Mouse (Mus musculus) lung, postnatal 14 days (tissue): ENCODE data around the gene Cdh13.

Source experiments
- DNase-seq: peaks from one replicate; pipeline ENCODE4 v3.0.0; 2021

Cdh13 gene

DNA sequence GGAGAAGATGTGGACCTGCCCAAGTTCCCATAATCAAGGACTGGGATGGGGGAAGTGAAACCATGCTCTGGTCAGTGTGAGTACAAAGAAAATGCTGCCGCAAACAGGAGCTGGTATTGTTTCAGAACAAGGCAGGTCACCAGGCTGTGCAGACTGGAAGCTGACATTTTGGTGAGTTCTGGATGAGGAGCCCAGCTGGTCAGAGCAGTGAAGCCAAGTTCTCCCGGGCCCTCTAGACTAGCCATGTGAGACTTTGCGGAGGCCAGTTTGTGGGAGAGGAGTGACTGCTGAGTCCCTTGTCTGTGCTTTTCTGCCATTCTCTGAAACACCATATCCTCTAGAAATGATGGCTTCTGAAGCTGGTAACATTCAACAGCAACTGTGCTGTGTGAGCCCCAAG lies 829.3 kb downstream of the Cdh13 start:
- DNase-seq: no peak

DNA sequence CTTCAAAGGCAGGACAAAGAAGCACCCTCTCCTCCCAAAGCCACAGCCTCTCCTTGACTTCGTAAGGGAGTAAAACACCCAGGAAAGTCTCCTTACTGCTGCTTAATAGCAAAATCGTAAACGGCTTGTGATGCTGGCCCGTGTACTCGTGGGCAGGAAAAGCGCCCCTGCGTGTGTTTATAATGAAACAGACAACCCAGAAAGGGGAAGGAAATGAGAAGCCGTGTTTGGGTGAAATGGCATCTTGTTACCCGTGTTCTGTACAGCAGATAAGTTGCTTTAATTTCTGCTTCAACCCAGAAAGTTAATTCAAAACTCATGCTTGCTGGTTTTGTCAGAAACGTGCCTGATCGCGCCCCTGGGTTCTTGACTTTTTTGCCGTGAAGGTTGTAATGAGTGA lies 837.7 kb downstream of the Cdh13 start:
- DNase-seq: no peak

DNA sequence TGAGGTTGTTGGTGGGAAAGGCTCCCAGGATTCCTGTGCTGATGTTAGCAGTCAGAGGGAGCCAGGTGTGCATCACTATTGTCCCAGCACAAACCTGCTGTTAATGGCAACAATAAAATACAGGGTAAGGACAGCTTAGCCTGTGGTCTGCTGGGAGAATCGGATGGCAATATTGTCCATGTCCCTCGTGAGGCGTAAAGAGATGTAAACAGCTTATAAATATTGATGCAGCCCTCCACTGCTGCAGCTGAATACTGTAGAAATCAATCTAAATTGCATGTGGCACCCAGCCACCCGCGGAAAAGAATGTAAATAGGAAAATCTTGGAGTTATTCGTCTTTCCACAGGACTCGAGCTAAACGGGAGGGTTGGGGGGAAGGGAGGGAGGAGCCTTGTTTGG lies 844.3 kb downstream of the Cdh13 start:
- DNase-seq: no peak

DNA sequence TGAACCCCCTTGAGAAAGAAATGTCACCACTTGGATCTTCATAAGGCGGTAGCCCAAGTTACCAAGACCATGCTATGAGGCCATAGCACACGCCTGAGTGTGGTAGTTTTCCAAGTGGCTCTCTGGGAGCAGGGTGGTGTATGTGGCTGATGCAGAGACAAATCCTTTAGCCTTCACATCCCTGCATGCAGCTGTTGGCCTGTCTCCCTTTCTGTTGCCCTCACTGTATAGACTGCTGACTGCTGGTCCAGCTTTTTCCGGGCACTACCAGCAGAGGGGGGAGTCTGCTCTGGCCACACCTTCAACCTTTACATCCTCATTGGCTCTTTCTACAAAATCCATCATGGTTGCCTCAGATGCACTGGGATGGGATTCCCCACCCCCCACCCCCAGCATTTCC lies 844.7 kb downstream of the Cdh13 start:
- no peak for DNase-seq

DNA sequence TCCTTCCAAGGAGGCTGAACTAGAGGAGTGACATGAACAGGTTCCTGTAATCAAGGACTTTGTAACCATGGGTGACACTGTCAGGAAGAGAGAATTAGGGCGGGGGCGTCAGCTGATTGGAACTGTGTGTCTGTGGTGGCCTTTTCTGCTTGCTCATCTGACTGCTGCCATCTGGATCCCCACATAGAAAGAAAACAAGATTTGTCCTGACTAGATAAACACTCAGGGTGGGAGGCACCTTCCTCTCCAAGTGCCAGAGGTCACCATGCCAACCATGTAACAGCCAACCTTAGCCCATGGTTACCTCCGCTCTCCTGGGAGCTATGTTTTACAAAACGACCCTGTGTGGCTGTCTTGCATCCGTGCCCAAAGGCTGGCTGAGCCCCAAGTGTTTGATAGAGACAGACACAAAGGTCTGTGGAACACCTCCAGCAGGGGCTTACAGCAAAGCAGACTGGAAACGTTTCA lies 873.0 kb downstream of the Cdh13 start:
- DNase-seq: no peak

DNA sequence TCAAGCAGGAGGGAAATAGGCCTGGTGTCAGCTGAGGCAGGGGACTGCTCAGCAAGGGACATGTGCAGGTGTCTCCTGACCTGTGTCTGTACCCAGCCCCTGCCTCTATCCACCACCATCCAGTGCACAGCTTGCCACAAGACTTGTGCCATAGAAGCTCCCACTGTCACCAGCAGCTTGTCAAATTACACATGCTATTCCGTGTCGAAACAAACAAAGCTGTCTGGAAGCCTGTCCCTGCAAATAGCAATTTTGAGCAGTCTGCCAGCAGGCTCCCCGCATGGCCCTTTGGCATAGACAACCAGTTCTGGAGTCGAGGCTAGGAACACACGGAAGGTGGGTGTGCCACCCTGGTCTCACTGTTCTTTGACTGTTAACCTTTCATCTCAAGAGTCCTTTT lies 875.1 kb downstream of the Cdh13 start:
- DNase-seq: no peak

DNA sequence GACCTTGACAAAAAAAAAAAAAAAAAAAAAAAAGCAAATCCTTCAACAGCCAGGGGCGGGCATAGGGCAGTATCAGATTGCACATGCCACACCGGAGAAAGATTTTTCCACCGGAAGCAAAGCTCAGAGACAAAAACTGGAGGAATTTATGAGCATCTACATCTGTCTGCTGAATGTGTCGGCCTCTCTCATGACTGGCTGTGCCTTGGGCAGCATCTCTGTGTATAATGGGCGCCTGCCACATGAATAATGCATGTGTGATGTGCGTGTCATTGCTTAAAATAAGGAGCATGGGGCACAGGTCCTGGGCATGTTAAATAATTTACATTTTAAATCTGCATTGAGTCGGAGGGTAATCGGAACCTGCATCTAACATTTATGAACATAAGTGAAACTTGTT lies 876.3 kb downstream of the Cdh13 start:
- no peak for DNase-seq

DNA sequence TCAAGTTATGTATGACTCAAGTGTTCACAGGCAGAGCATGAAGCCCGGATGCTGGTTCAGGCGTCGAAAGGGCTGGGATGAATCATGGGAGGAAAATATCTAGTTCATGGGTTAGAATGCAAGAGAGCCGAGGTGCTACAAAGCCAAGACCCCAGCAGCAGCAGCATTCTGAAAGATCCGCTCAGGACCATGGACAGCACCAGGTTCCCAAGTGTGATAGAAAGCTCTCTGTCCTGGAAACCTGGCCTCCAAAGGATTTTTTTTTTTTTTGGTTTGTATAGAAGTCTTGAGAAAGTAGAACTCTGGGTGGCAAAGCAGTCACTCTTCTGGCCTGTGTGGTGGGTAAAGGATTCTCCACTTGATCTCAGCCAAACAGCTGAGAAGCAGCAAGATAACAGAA lies 880.5 kb downstream of the Cdh13 start:
- DNase-seq: peak; percentile 10

DNA sequence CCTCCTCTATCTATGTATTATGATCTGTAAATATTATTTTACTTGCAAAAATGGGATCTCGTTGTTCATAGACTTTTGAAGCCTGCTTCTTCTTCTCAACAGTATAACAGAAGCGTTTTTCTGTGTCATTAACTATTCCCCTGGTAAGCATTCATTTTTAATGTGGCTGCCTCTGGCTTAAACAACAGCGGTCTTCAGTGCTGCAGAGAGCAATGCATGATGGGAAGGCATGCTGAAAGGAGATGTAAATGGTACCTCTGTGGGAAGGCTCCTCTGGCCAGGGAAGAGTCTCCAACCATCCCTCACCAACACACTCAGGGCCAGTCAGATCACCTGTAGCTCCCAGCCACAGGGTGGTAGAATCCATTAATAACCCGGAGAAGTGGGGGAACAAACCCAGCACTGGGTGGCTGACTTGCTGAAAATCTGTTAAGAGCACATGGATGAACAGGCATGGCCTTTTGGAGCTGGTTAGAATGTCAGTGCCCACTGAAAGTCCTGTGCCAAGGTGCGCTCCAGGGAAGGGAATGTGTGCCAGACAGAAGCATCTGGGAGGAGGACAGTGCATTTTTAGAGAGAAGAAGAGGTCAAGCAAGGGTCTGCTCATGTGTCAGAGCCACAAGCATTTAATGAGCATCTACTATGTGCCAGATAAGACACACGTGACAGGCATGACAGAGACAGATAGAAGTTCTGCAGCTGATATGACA lies 893.8 kb downstream of the Cdh13 start:
- no peak for DNase-seq

DNA sequence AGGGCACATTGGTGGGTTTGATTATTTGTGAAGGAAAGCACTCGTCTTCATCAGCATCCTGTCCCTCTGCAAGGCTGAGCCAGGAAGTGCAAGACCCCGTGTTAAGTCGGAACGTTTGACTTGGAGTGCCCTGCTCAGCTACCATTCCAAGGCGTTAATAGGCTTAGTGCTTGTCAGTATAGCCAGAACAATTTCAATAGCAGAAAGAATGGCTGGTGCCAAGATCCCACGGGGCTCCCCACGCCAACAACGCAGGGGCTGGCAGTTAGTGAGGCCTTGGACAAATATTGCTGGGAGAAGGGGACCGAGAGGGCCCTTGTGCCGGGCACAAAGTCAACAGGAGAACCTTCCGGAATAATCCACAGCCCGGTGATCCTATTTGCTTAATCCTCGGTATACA lies 897.1 kb downstream of the Cdh13 start:
- peak; percentile 12 for DNase-seq

DNA sequence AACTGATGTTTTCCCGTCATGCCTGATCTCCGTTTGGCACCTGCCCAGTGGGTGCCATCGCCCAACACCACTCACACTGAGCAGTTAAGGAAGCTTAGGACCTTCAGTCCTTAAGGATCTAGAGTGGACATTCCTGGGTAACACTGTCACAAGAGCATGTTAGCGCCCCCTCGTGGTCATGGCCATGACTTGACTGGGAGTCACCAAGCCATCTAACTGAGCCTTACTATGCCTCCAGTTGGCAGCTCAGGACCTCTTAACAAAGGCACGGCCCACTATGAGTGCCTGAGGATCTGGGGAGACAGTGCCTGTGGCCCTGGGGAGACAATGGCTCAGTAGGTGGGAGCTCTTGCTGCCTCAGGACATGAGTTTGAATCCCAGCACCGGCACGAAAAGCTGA lies 912.2 kb downstream of the Cdh13 start:
- DNase-seq: peak; percentile 45

DNA sequence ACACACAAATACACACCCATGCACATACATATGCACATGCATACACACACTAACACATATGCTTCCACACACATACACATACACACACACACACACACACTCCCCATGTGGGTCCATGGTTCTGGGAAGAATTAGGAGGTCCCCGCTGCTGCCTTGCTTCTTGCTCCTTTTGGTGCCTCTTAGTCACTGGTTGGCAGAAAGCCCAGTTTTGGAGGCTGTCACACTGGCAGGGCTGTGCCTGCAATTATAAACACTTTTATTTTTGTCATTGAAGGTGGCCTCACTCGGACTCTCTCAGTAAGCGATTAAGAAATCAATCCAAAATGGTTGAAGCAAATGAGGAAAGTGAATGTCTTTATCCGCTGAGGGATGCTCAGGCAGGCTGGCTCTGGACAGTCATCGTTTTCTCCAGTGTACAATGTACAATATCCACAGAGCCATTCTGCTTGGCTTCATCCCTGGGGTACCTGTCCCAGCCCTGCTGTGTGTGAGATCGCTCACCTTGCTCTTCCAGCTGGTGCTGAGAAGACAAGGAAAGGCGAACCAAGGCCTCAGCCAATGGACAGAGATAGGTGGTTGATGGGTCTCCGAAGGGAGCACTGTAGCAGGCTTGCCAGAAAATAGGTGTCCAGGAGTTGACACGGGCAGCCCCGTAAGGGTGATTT lies 913.1 kb downstream of the Cdh13 start:
- peak; percentile 18 for DNase-seq

DNA sequence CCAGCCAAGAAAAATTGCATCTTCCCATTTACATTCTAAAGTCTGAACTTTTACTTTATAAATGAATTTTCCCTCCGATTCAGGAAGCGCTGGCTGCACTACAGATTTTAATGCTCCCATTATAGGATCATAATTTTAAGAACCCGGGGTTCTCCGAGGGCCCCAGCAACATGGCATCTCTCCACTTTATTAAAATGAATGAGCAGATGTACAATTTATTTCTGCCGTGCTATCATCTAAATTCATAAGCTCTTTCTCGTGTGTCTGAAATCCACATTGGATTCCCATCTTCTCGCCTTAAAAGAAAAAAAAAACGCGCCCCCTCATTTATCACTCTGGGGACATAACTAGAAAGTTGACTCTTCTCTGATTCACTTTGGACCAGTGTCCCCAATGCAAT lies 925.0 kb downstream of the Cdh13 start:
- DNase-seq: no peak

DNA sequence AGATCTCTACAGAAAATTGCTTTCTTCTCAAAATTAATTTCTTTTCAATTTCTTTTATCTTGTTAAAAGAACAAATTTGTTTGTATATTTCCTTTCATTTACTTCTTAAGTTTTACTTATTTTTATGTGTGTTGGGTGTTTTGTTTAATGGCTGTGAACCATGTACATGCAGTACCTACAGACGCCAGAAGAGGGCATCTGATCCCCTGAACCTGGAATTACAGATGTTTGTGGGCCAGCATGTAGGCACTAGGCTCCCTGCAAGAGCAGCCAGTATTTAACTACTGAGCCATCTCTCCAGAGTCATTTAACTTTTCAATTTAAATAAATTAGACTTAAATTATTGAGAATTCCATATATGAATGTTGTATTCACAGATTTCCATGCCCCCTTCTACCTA lies 941.0 kb downstream of the Cdh13 start:
- peak; percentile 63 for DNase-seq

DNA sequence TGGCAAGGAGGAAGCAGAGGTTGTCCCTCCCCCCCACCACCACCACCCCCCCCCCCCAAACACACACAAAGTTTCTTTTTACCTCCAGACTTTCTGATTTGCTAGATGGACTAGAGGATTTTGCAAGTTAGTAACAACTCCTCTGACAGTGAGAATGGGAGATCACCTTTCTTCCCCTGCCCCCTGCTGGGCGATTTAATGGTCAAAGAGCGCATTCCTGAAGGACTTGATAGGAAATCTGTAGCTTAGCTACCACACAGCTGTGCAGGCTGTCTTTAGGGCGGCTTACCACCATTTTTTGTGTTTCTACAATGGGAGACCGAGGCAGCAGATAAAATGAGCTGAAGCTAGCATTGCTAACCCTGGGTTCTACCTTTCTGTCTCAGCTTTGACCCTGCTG lies 961.6 kb downstream of the Cdh13 start:
- no peak for DNase-seq

DNA sequence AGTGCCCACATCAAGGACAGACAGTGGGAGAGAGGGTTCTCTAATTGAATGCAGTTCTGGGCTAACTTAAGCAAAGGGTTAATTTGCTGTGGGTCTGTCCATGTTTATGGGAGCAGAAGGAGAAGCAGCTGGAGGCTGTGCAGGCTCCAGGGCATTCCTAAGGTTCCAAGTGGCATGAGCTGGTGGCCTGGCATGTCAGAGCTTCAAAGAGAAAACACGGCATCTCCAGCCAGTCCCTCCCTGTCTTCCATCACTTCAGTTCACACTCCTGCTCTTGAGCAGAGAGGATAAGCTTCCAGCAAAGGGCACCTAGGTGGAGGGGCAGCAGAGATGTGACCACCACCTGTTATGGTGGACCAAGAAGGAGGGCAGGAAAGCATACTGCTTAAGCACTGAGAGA lies 962.1 kb downstream of the Cdh13 start:
- DNase-seq: no peak

DNA sequence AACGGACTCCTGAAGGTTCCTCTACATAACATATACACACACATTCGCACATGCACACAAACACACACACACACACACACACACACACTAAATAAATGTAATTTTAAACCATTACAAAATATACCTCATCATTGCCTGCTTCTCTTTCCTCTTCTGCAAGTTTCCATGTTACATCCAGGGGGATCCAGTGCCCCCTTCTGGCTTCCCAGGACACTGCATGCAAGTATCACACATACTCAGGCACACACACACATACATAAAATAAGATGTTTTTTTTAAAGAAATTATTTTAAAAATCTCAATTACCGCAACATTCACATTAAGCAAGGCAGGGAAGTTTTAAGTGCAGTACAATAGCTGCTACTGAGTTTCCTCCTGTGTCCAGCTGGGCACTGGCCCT lies 970.8 kb downstream of the Cdh13 start:
- DNase-seq: no peak

DNA sequence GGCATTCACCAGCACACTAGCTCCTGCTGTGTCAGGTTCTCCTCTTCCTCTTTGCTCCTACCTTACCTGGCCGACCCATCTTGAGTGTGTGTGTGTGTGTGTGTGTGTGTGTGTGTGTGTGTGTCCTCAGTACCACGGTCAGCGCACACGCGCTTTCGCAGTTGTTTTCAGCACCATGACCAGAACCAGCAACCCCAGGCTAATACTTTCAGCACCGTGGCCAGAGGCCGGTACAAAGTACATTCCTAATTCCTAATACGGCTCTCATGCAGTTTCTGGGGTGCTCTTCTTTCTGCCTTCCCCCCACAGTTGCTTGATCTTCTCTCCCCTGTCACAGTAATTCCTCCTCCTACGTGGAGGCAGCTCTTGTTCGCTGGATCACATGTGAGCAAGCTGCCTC lies 975.1 kb downstream of the Cdh13 start:
- peak; percentile 7 for DNase-seq

DNA sequence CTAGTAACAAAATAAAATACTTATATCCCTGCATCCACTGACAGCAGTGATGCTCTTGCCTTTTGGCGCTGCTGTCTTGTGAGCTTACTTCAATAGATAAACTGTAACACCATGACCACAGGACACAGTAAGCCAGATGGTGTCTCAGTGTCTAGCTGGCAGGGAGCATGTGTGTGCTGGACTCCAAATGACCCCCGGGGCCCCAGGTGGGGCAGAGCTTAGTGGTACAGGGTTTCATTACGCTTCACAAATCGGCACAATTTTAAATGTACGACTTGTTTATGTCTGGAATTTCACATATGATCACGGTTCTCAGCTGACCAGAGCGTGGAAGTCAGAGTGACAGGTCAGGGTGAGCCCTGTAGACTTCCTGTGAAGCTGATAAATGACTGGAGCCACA lies 980.2 kb downstream of the Cdh13 start:
- no peak for DNase-seq

DNA sequence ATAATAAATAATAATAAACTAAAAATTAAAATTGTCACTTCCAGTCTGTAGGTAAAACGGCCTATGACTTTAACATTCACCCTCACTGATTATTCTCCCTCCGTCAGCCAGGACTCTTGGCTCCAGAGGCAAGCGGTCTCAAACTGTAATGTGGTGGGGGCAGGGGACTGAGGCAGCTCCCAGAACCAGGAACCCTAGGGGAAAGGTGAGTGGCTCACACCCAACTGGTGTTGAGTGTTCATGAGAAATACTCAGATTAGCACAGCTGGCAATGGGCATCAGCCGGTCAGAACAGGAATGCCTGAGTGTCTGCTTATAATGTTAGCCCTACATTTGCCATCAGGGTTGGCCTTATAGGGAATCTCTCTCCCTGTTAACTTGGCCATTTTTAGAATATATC lies 982.8 kb downstream of the Cdh13 start:
- DNase-seq: no peak

DNA sequence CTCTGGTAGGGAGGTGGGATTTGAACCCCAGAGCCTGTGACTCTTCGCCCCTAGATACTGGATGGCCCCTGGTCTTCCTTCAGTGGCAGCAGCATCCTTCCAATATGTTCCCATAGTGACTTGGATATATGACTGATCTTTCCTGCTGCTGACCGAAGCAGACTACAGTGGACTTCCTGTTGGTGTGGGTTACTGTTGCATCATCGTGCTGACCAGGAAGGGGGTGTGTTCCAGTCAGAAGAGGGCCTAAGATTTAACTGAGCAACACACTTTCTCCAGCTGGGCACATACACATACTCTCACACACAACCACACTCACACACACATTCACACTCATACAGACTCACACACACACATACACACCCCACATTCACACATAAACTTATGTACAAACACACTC lies 986.0 kb downstream of the Cdh13 start:
- no peak for DNase-seq

DNA sequence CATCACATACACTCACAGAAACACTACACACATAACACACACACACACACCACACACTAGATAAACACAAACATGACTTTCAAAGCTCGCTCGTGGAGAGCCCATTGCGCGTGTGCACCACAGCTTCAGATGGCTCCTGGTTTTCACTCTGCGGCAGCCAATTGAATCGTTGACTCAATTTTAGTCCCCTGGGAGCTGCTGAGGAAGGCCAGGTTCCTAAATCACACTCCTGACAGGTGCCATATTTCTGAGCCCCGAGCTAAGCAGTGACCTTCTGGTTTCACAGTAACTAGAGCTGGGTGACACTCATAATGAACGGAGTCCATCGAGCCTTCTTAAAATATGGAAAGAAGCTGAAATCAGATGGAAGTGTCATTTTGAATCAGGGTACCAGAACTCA lies 986.8 kb downstream of the Cdh13 start:
- no peak for DNase-seq

DNA sequence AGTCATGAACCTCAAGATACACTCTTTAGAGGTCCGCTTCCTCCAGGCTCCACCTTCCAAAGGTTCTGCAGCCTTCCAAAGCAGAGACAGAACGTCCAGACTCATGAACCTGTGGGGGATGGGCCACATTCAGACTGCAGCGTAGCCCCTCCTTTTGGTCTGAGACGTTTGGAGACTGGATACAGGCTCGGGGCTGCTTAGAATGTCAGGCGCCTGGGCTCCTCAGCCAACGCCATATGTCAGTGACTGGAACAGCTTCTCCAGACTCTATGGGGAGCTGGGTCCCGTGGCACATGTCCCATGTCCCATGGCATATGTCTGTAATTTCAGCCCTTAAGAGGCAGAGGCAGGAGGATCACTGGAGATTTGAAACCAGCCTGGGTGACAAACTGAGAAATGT lies 989.4 kb downstream of the Cdh13 start:
- no peak for DNase-seq

DNA sequence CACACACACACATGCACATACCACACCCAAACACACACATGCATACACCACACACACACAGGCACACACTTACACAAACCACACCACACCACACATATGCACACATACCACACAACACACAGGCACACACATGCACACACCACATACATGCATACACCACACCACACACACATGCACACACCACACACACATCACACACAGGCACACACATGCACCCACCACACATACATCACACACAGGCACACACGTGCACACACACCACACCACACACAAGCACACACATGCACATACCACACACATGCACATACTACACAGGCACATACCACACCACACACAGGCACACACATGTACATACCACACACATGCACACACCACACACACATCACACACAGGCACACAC lies 991.9 kb downstream of the Cdh13 start:
- DNase-seq: no peak

DNA sequence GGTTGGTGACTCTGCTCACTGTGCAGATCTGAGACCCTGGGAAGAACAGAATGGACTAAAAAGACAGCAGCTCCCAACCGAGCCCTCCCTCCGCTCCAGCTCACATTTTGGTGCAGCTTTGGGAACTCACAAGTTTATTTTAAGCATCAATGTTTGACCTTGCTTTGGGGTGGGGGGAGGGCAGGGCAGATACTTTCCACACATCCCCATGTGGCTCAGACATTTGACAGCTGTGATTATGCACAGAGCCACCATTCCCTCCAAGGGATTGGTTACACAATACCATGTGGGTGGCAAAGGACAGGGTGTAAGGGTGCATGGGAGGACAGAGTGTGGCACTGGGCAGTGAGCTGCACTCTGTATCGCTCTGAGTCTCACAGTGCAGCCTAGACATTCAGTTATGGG lies 993.5 kb downstream of the Cdh13 start:
- DNase-seq: peak; percentile 59
